Mouse (Mus musculus) ES-Bruce4 (cell line): Measurements from ENCODE around the gene Renbp. TPM values are rescaled to one million over a fixed set of nuclear protein-coding genes. Genes with fewer than 3 reads are reported as not detected.

Source experiments
- H3K27ac ChIP-seq: 2 replicates; pipeline ENCODE4 v1.5.1; 2012; ENCODE audit warnings: low read length, inconsistent platforms; ENCODE audit not compliant: insufficient read depth
- H3K27me3 ChIP-seq: 2 replicates; pipeline ENCODE4 v1.6.1; 2012; ENCODE audit warnings: mild to moderate bottlenecking, low read length, inconsistent platforms; ENCODE audit not compliant: control insufficient read depth, poor library complexity, insufficient read depth, severe bottlenecking
- H3K36me3 ChIP-seq: 2 replicates; pipeline ENCODE4 v1.6.1; 2012; ENCODE audit warnings: inconsistent platforms, mild to moderate bottlenecking, low read length, moderate library complexity; ENCODE audit not compliant: control insufficient read depth, poor library complexity, insufficient read depth, severe bottlenecking
- H3K4me1 ChIP-seq: one replicate; pipeline ENCODE4 v1.8.1; 2011; ENCODE audit warnings: low read length; ENCODE audit not compliant: control insufficient read depth, insufficient read depth
- H3K4me3 ChIP-seq: 2 replicates; pipeline ENCODE4 v1.5.1; 2011; ENCODE audit warnings: low read depth, mild to moderate bottlenecking, low read length
- H3K9ac ChIP-seq: 2 replicates; pipeline ENCODE4 v1.6.1; 2012; ENCODE audit warnings: low read depth, mild to moderate bottlenecking, inconsistent platforms; ENCODE audit not compliant: poor library complexity, severe bottlenecking
- H3K9me3 ChIP-seq: replicated peaks from 2 replicates; pipeline ENCODE4 v1.6.1; 2012; ENCODE audit warnings: mild to moderate bottlenecking, low read length, inconsistent platforms; ENCODE audit not compliant: control insufficient read depth, poor library complexity, insufficient read depth, severe bottlenecking
- CTCF ChIP-seq: IDR thresholded peaks from one replicate; pipeline ENCODE4 v1.8.1; 2011; ENCODE audit warnings: low read depth, low read length
- EP300 ChIP-seq: IDR thresholded peaks from 2 replicates; pipeline ENCODE4 v1.6.1; 2011; ENCODE audit warnings: low read depth, low read length; ENCODE audit not compliant: insufficient read depth
- POLR2A ChIP-seq: IDR thresholded peaks from one replicate; pipeline ENCODE4 v1.8.1; 2011; ENCODE audit warnings: low read length; ENCODE audit not compliant: insufficient read depth
- polyA plus RNA-seq: library from polyadenylated mRNA; stranded (reverse); fragments of >200 nt; gene quantifications from 2 replicates; pipeline ENCODE4 v1.2.4, GENCODE M21; 2011; ENCODE audit warnings: low read depth; ENCODE audit not compliant: missing spikeins, insufficient read depth, insufficient read length

Renbp gene
- polyA plus RNA-seq, 1 experiment = 79.7 TPM

GRCm38 (mm10) chrX:73941860-73942259 is 11.2 kb upstream of the Renbp start:
- Histone ChIP-seq H3K4me3 (no peak overlapping the region), H3K36me3 (peaks cover 48% of the 10 kb centered on the region), H3K4me1 (no peaks in the 10 kb centered on the region), H3K9me3 (no peaks in the 10 kb centered on the region), H3K27ac (no peak overlapping the region), H3K27me3 (no peaks in the 10 kb centered on the region), H3K9ac (no peak overlapping the region)
- TF ChIP-seq EP300 = no peak
- no peak for TF ChIP-seq POLR2A
- TF ChIP-seq CTCF = no peak

- Histone ChIP-seq H3K4me1 (no peaks in the 10 kb centered on the region), H3K36me3 (peaks cover 17% of the 10 kb centered on the region), H3K9ac (no peak overlapping the region), H3K9me3 (no peaks in the 10 kb centered on the region), H3K4me3 (no peak overlapping the region), H3K27me3 (no peaks in the 10 kb centered on the region), H3K27ac (peak overlapping the region; percentile 44; the same call in 1 of the 2 replicates)
- TF ChIP-seq EP300 (no peak), POLR2A (no peak), CTCF (no peak)
Measured at GRCm38 (mm10) chrX:73931871-73932270, 1.2 kb upstream of the Renbp start.

- Histone ChIP-seq H3K27me3 (no peaks in the 10 kb centered on the region), H3K4me3 (peak overlapping the region; percentile 83), H3K9me3 (no peaks in the 10 kb centered on the region), H3K9ac (peak overlapping the region; percentile 68), H3K36me3 (peaks cover 19% of the 10 kb centered on the region; the same call in 1 of the 2 replicates), H3K27ac (peak overlapping the region; percentile 63), H3K4me1 (no peaks in the 10 kb centered on the region)
- TF ChIP-seq POLR2A (no peak), EP300 (no peak)
Measured at GRCm38 (mm10) chrX:73922550-73922882, 8.1 kb downstream of the Renbp start.

GRCm38 (mm10) chrX:73921823-73922549 is 8.7 kb downstream of the Renbp start, which contains the start of the genes Arhgap4 and Naa10:
Gene Arhgap4 (minus strand): TSS chrX:73921870.
Gene Naa10 (minus strand): TSS chrX:73921944.
- peaks cover 17% of the 10 kb centered on the region; the same call in 1 of the 2 replicates for H3K36me3 ChIP-seq
- peak within 1 kb of the TSS; percentile 63 for H3K27ac ChIP-seq
- H3K9me3 ChIP-seq = no peaks in the 10 kb centered on the region
- TF ChIP-seq POLR2A (no peak), EP300 (no peak), CTCF (no peak)
- peak within 1 kb of the TSS; percentile 92 for H3K4me3 ChIP-seq
- H3K4me1 ChIP-seq = no peaks in the 10 kb centered on the region
- H3K9ac ChIP-seq = peak within 1 kb of the TSS; percentile 68
- H3K27me3 ChIP-seq = no peaks in the 10 kb centered on the region

- H3K9me3 ChIP-seq = no peaks in the 10 kb centered on the region
- H3K4me1 ChIP-seq = no peaks in the 10 kb centered on the region
- peak overlapping the region; percentile 92 for H3K4me3 ChIP-seq
- H3K27me3 ChIP-seq = no peaks in the 10 kb centered on the region
- peak overlapping the region; percentile 33; the same call in 1 of the 2 replicates for H3K27ac ChIP-seq
- TF ChIP-seq POLR2A (no peak), CTCF (no peak), EP300 (no peak)
- peak overlapping the region; percentile 68 for H3K9ac ChIP-seq
- H3K36me3 ChIP-seq = peaks cover 15% of the 10 kb centered on the region; the same call in 1 of the 2 replicates
Measured at GRCm38 (mm10) chrX:73921285-73921822, 9.3 kb downstream of the Renbp start.

GRCm38 (mm10) chrX:73918631-73919030 is 12.0 kb downstream of the Renbp start:
- no peaks in the 10 kb centered on the region for H3K9me3 ChIP-seq
- H3K36me3 ChIP-seq = peaks cover 11% of the 10 kb centered on the region; the same call in 1 of the 2 replicates
- H3K4me3 ChIP-seq = no peak overlapping the region
- H3K27ac ChIP-seq = no peak overlapping the region
- H3K9ac ChIP-seq = no peak overlapping the region
- no peaks in the 10 kb centered on the region for H3K4me1 ChIP-seq
- TF ChIP-seq CTCF = no peak
- no peak for TF ChIP-seq EP300
- TF ChIP-seq POLR2A = no peak
- no peaks in the 10 kb centered on the region for H3K27me3 ChIP-seq
